Mouse (Mus musculus): Measurements from ENCODE around the gene Lgals2. TPM values are rescaled to one million over a fixed set of nuclear protein-coding genes. Genes with fewer than 3 reads are reported as not detected.

Gene Lgals2
- total and polyA plus RNA-seq, 2 experiments from 2014 or later: not detected

GRCm38 (mm10) chr15:78875537-78875936 lies 20.2 kb upstream of the Lgals2 start:
- H3K9me3 ChIP-seq (ENCODE audit: low read length): no peaks in the 10 kb centered on the region
- H3K4me3 ChIP-seq (ENCODE audit: low read depth, low read length): no peak overlapping the region
- ATAC-seq (no peak), DNase-seq (no peak)
- H3K27ac ChIP-seq (ENCODE audit: low read depth, low read length): peak overlapping the region; percentile 99; the same call in 1 of the 2 replicates
- no peak for TF ChIP-seq CTCF (IDR thresholded peaks at IDR 0.05; ENCODE audit: low read depth)
- WGBS: 76% methylated on average over 5 of the region's 5 CpGs
- H3K36me3 ChIP-seq (ENCODE audit: insufficient read depth): peaks cover 6% of the 10 kb centered on the region; the same call in 1 of the 2 replicates
- peaks cover 7% of the 10 kb centered on the region for H3K4me1 ChIP-seq (ENCODE audit: insufficient read depth)
- H3K9ac ChIP-seq: no peak overlapping the region
- H3K4me2 ChIP-seq (ENCODE audit: low read depth): no peak overlapping the region
- H3K27me3 ChIP-seq (ENCODE audit: insufficient read depth, low read length): no peaks in the 10 kb centered on the region

- no peak for TF ChIP-seq CTCF (IDR thresholded peaks at IDR 0.05; ENCODE audit: low read depth)
- 75% methylated on average over 8 of the region's 8 CpGs for WGBS
- Histone ChIP-seq H3K36me3 (ENCODE audit: insufficient read depth) (0 out of 2 replicates have a peak, but pooled peaks cover under 1% of the 10 kb centered on the region), H3K9ac (no peak overlapping the region), H3K4me1 (ENCODE audit: insufficient read depth) (peaks cover 7% of the 10 kb centered on the region), H3K9me3 (ENCODE audit: low read length) (no peaks in the 10 kb centered on the region), H3K4me3 (ENCODE audit: low read depth, low read length) (no peak overlapping the region), H3K27me3 (ENCODE audit: insufficient read depth, low read length) (no peaks in the 10 kb centered on the region), H3K4me2 (ENCODE audit: low read depth) (no peak overlapping the region), H3K27ac (ENCODE audit: low read depth, low read length) (no peak overlapping the region)
- DNase-seq (no peak), ATAC-seq (no peak)
These were observed 19.7 kb upstream of the Lgals2 start for GRCm38 (mm10) chr15:78874989-78875388.

GRCm38 (mm10) chr15:78873803-78874435 lies 18.6 kb upstream of the Lgals2 start:
- DNase-seq: peak; percentile 69
- Histone ChIP-seq H3K27me3 (ENCODE audit: insufficient read depth, low read length) (no peaks in the 10 kb centered on the region), H3K36me3 (ENCODE audit: insufficient read depth) (no peaks in the 10 kb centered on the region), H3K4me2 (ENCODE audit: low read depth) (0 out of 2 replicates have a peak overlapping the region, but pooled peaks have one; percentile 5), H3K4me1 (ENCODE audit: insufficient read depth) (peaks cover 7% of the 10 kb centered on the region), H3K27ac (ENCODE audit: low read depth, low read length) (peak overlapping the region; percentile 70), H3K9me3 (ENCODE audit: low read length) (no peaks in the 10 kb centered on the region), H3K9ac (0 out of 2 replicates have a peak overlapping the region, but pooled peaks have one; percentile 10), H3K4me3 (ENCODE audit: low read depth, low read length) (no peak overlapping the region)
- no peak for ATAC-seq
- TF ChIP-seq CTCF (IDR thresholded peaks at IDR 0.05; ENCODE audit: low read depth): peak; percentile 31
- WGBS: 34% methylated on average over 13 of the region's 13 CpGs

- Histone ChIP-seq H3K27me3 (ENCODE audit: insufficient read depth, low read length) (no peaks in the 10 kb centered on the region), H3K9ac (no peak overlapping the region), H3K4me2 (ENCODE audit: low read depth) (no peak overlapping the region), H3K4me3 (ENCODE audit: low read depth, low read length) (no peak overlapping the region), H3K36me3 (ENCODE audit: insufficient read depth) (no peaks in the 10 kb centered on the region), H3K4me1 (ENCODE audit: insufficient read depth) (no peaks in the 10 kb centered on the region), H3K9me3 (ENCODE audit: low read length) (no peaks in the 10 kb centered on the region), H3K27ac (ENCODE audit: low read depth, low read length) (no peak overlapping the region)
- ATAC-seq (no peak), DNase-seq (no peak)
- WGBS: 56% methylated on average over 5 of the region's 5 CpGs
- TF ChIP-seq CTCF (IDR thresholded peaks at IDR 0.05; ENCODE audit: low read depth): no peak
These were observed 16.8 kb upstream of the Lgals2 start for GRCm38 (mm10) chr15:78872021-78872608.

- Histone ChIP-seq H3K4me3 (ENCODE audit: low read depth, low read length) (no peak overlapping the region), H3K9me3 (ENCODE audit: low read length) (no peaks in the 10 kb centered on the region), H3K4me2 (ENCODE audit: low read depth) (no peak overlapping the region), H3K9ac (no peak overlapping the region), H3K36me3 (ENCODE audit: insufficient read depth) (no peaks in the 10 kb centered on the region), H3K27me3 (ENCODE audit: insufficient read depth, low read length) (no peaks in the 10 kb centered on the region), H3K4me1 (ENCODE audit: insufficient read depth) (no peaks in the 10 kb centered on the region), H3K27ac (ENCODE audit: low read depth, low read length) (no peak overlapping the region)
- DNase-seq: peak; percentile 70
- ATAC-seq: no peak
- peak; percentile 77 for TF ChIP-seq CTCF (IDR thresholded peaks at IDR 0.05; ENCODE audit: low read depth)
- WGBS: 30% methylated on average over 6 of the region's 6 CpGs
These were observed 14.4 kb upstream of the Lgals2 start for GRCm38 (mm10) chr15:78869775-78870174.

GRCm38 (mm10) chr15:78868826-78869233 lies 13.5 kb upstream of the Lgals2 start:
- H3K4me2 ChIP-seq (ENCODE audit: low read depth): no peak overlapping the region
- no peak for TF ChIP-seq CTCF (IDR thresholded peaks at IDR 0.05; ENCODE audit: low read depth)
- DNase-seq: no peak
- ATAC-seq: peak; percentile 67
- no peak overlapping the region for H3K9ac ChIP-seq
- no peaks in the 10 kb centered on the region for H3K27me3 ChIP-seq (ENCODE audit: insufficient read depth, low read length)
- no peaks in the 10 kb centered on the region for H3K4me1 ChIP-seq (ENCODE audit: insufficient read depth)
- H3K27ac ChIP-seq (ENCODE audit: low read depth, low read length): peak overlapping the region; percentile 37; the same call in 1 of the 2 replicates
- no peaks in the 10 kb centered on the region for H3K9me3 ChIP-seq (ENCODE audit: low read length)
- H3K4me3 ChIP-seq (ENCODE audit: low read depth, low read length): no peak overlapping the region
- 27% methylated on average over 7 of the region's 7 CpGs for WGBS
- H3K36me3 ChIP-seq (ENCODE audit: insufficient read depth): no peaks in the 10 kb centered on the region

GRCm38 (mm10) chr15:78868398-78868797 lies 13.1 kb upstream of the Lgals2 start:
- ATAC-seq (peak; percentile 91), DNase-seq (peak; percentile 56)
- Histone ChIP-seq H3K27ac (ENCODE audit: low read depth, low read length) (peak overlapping the region; percentile 37), H3K4me1 (ENCODE audit: insufficient read depth) (no peaks in the 10 kb centered on the region), H3K4me2 (ENCODE audit: low read depth) (no peak overlapping the region), H3K4me3 (ENCODE audit: low read depth, low read length) (no peak overlapping the region), H3K27me3 (ENCODE audit: insufficient read depth, low read length) (no peaks in the 10 kb centered on the region), H3K9ac (no peak overlapping the region), H3K36me3 (ENCODE audit: insufficient read depth) (no peaks in the 10 kb centered on the region), H3K9me3 (ENCODE audit: low read length) (no peaks in the 10 kb centered on the region)
- 9% methylated on average over 9 of the region's 9 CpGs for WGBS
- TF ChIP-seq CTCF (IDR thresholded peaks at IDR 0.05; ENCODE audit: low read depth): no peak
